In genomic region chr12:81883255-81884106, GRCm38 (mm10) we compare ENCODE assay signal across 31 mouse cellular contexts. TPM values are rescaled to one million over a fixed set of nuclear protein-coding genes. Genes with fewer than 3 reads are reported as not detected.
DNase-seq lines count a peak whose midpoint lies in the region; ATAC-seq lines count a peak whose summit lies in the region.
"Had no signal": no experiment of that assay in that cellular context is flagged by ENCODE, and none has a peak within 500 bp of the region (broad histone marks: within the 10 kb centered on the region; RNA-seq: fewer than 3 reads in every experiment).

No protein-coding gene starts in this region.

- H3K9me3 ChIP-seq in intestine, embryonic 14.5 days (ENCODE audit: control insufficient read depth, low read length): no peaks in the 10 kb centered on the region
- H3K9me3 ChIP-seq: embryonic facial prominence, embryonic 10.5 days; embryonic facial prominence, embryonic 15.5 days; G1E; hindbrain, embryonic 13.5 days; megakaryocyte, embryonic 14.5 days; midbrain, embryonic 12.5 days; neural tube, embryonic 12.5 days had no signal

- no peaks in the 10 kb centered on the region for H3K27me3 ChIP-seq in intestine, embryonic 14.5 days (replicated peaks; ENCODE audit: control insufficient read depth, insufficient read depth, low read length)
- no peaks in the 10 kb centered on the region for H3K27me3 ChIP-seq in splenic B cell, adult 2 months (ENCODE audit: control insufficient read depth, insufficient read depth, low read length, poor library complexity, severe bottlenecking)
- H3K27me3 ChIP-seq: embryonic facial prominence, embryonic 15.5 days; forebrain, embryonic 12.5 days; hindbrain, embryonic 13.5 days; megakaryocyte, embryonic 14.5 days; midbrain, embryonic 12.5 days; neural tube, embryonic 12.5 days; Patski had no signal

- no peaks in the 10 kb centered on the region for H3K36me3 ChIP-seq in intestine, embryonic 14.5 days (ENCODE audit: control insufficient read depth, insufficient read depth, low read length)
- no peaks in the 10 kb centered on the region for H3K36me3 ChIP-seq in splenic B cell, adult 2 months (ENCODE audit: control insufficient read depth, insufficient read depth, low read length, poor library complexity, severe bottlenecking)
- H3K36me3 ChIP-seq: embryonic facial prominence, embryonic 15.5 days; forebrain, embryonic 12.5 days; G1E; hindbrain, embryonic 13.5 days; midbrain, embryonic 12.5 days; neural tube, embryonic 12.5 days had no signal

- WGBS in intestine, embryonic 14.5 days: 58% methylated on average over 11 of the region's 11 CpGs

- H3K4me2 ChIP-seq in intestine, embryonic 14.5 days (ENCODE audit: low read length): no peak overlapping the region
- H3K4me2 ChIP-seq: embryonic facial prominence, embryonic 15.5 days; forebrain, embryonic 12.5 days; heart, embryonic 11.5 days; hindbrain, embryonic 13.5 days; midbrain, embryonic 12.5 days; neural tube, embryonic 12.5 days had no signal

- no peak for ATAC-seq in intestine, embryonic 14.5 days (replicated peaks; ENCODE audit: low FRiP score, low TSS enrichment, low read depth)
- ATAC-seq: forebrain, postnatal 0 days; lung, postnatal 0 days; Patski had no signal

- intact Hi-C loops in left cerebral cortex, postnatal 4 days (cut with DNase I): no loop called here

- H3K4me3 ChIP-seq in intestine, embryonic 14.5 days (ENCODE audit: low read depth, low read length): no peak overlapping the region
- H3K4me3 ChIP-seq: embryonic facial prominence, embryonic 10.5 days; embryonic facial prominence, embryonic 15.5 days; forebrain, embryonic 12.5 days; hindbrain, embryonic 13.5 days; megakaryocyte, embryonic 14.5 days; midbrain, embryonic 12.5 days; myocyte; neural tube, embryonic 12.5 days had no signal

- peak; percentile 14 for DNase-seq in embryo, embryonic 10.5 days (ENCODE audit: low spot score)
- DNase-seq in embryo, embryonic 10 days (ENCODE audit: low spot score): no peak
- DNase-seq in kidney, postnatal 36 days: peak; percentile 6 to 29
- no peak for DNase-seq in kidney, postnatal 25 days
- DNase-seq in intestine, embryonic 14.5 days (ENCODE audit: low spot score): peak; percentile 52
- peak; percentile 5 for DNase-seq in splenic B cell, adult 2 months (ENCODE audit: low read depth, low spot score)
- no peak for DNase-seq in left cerebral cortex, postnatal 4 days
- DNase-seq in cerebellum, postnatal 25 days: no peak
- DNase-seq: adrenal gland, postnatal 25 days; cerebellum, adult 11-12 months; cerebellum, adult 9-11 months; forebrain, postnatal 0 days; gastrocnemius, postnatal 25 days; heart, adult 18-20 months; heart, postnatal 36 days; kidney, postnatal 14 days; liver; lung, adult 18-20 months; lung, postnatal 4 days had no signal

- no peak overlapping the region for H3K9ac ChIP-seq in intestine, embryonic 14.5 days (ENCODE audit: low read length)
- H3K9ac ChIP-seq: embryonic facial prominence, embryonic 15.5 days; forebrain, embryonic 12.5 days; forebrain, postnatal 0 days; hindbrain, embryonic 13.5 days; midbrain, embryonic 12.5 days; neural tube, embryonic 12.5 days had no signal

- H3K4me1 ChIP-seq in intestine, embryonic 14.5 days (replicated peaks; ENCODE audit: control insufficient read depth, insufficient read depth, low read length): peaks cover 15% of the 10 kb centered on the region
- H3K4me1 ChIP-seq: embryonic facial prominence, embryonic 15.5 days; neural tube, embryonic 12.5 days had no signal

- H3K27ac ChIP-seq in intestine, embryonic 14.5 days (ENCODE audit: low read depth): peak overlapping the region; percentile 39; the same call in 1 of the 2 replicates
- H3K27ac ChIP-seq: embryonic facial prominence, embryonic 10.5 days; embryonic facial prominence, embryonic 15.5 days; forebrain, embryonic 12.5 days; hindbrain, embryonic 13.5 days; midbrain, embryonic 12.5 days; neural tube, embryonic 12.5 days had no signal

RNA-seq across cellular contexts. Expression of gene Pcnx, which starts 23.7 kb away (rescaled TPM):
- polyA plus RNA-seq in intestine, embryonic 14.5 days (2014; fragmentation: Nextera tagmentation; extraction: Ambion mirVana): 18.2 and 23.6 TPM in 2 replicates
- total RNA-seq in left cerebral cortex, postnatal 4 days (2021): 100 to 1,000 TPM in 1 of 2 experiments, 10 to 100 TPM in 1; 92.7 to 107 TPM
- polyA plus RNA-seq: G1E had no signal

Comparison
In these comparisons a context has a peak if more than half of its experiments do, and no peak if none do; other contexts are left out.
1. DNase-seq: peak in embryo, embryonic 10.5 days (single experiment), kidney, postnatal 36 days (2 of 2), intestine, embryonic 14.5 days (single experiment) and splenic B cell, adult 2 months (single experiment); none in embryo, embryonic 10 days (single experiment), kidney, postnatal 25 days (0 of 2), left cerebral cortex, postnatal 4 days (single experiment) and cerebellum, postnatal 25 days (0 of 2).